In the genomic region with DNA sequence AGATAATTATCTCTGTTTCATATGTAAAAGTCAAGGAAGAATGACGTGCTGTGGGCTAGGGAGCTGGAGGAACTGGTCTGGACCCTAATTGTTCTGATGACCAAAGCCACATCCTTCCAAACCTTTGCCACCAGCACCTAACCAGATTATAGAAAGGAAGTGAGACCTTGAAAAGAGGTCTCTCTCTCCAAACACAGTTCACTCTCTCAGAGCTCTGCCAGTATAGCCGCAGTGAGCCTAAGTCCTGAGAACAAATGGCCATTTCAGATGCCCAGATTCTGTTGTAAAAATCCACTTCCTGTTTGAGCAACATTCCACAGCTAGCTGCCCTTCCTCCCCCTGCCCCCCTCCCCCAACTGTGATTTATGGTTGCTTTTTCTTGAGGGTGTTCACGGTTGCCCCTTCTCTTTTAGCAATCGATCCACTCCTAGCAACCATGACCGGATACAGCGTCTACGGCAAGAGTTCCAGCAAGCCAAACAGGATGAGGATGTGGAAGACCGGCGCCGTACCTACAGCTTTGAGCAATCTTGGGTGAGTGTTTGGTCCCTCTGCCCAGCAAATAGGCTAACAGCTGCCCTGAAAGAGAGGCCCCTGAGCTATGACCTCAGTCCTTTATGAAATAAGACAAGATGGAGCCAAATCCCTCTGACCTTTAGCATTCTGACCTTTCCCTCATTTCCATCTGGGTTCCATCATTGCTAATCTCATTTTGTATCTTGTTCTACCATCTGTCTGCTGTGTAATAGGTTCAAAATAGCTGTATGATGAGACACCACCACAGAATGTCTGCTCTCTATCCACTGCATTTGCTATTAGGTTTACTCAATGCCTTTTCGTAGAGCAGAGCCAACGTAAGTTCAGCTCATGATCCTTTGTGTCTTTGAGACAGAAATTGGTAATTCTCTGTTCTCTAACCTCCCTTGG, we compare ENCODE assay signal across 17 mouse cellular contexts.
DNase-seq lines count a peak whose midpoint lies in the region; ATAC-seq lines count a peak whose summit lies in the region.
"Had no signal": no experiment of that assay in that cellular context is flagged by ENCODE, and none has a peak within 500 bp of the region (broad histone marks: within the 10 kb centered on the region; RNA-seq: fewer than 3 reads in every experiment).

No protein-coding gene starts in this region.

- H3K4me3 ChIP-seq in hindbrain, embryonic 11.5 days (ENCODE audit: low read depth, low read length) = no peak overlapping the region
- no peak overlapping the region for H3K4me3 ChIP-seq in hindbrain, embryonic 14.5 days (replicated peaks; ENCODE audit: low read length)
- H3K4me3 ChIP-seq: gastrocnemius, adult 2 months; layer of hippocampus, adult 2 months had no signal

- ATAC-seq in hindbrain, embryonic 11.5 days (ENCODE audit: low FRiP score) = no peak
- no peak for ATAC-seq in hindbrain, embryonic 14.5 days (ENCODE audit: low FRiP score)
- ATAC-seq: forebrain, embryonic 16.5 days; intestine, embryonic 16.5 days had no signal

- H3K9ac ChIP-seq in hindbrain, embryonic 11.5 days (ENCODE audit: low read depth, low read length) = no peak overlapping the region
- no peak overlapping the region for H3K9ac ChIP-seq in hindbrain, embryonic 14.5 days

- H3K27ac ChIP-seq in hindbrain, embryonic 11.5 days (ENCODE audit: low read depth, low read length) = no peak overlapping the region
- H3K27ac ChIP-seq in hindbrain, embryonic 14.5 days = no peak overlapping the region
- H3K27ac ChIP-seq: gastrocnemius, adult 2 months; layer of hippocampus, adult 2 months had no signal

- intact Hi-C loops in heart, postnatal 36 days (cut with DNase I) = no loop called here

- peak; percentile 6 for DNase-seq in hindbrain, embryonic 11.5 days (ENCODE audit: low spot score)
- DNase-seq in hindbrain, embryonic 14.5 days (ENCODE audit: low spot score) = no peak
- peak; percentile 33 for DNase-seq in lung, postnatal 25 days (ENCODE audit: low spot score)
- DNase-seq in lung, postnatal 4 days = no peak
- DNase-seq in embryo, embryonic 9.5 days (ENCODE audit: extremely low spot score) = peak; percentile 35
- DNase-seq in yolk sac, embryonic 10.5 days (ENCODE audit: low spot score) = peak; percentile 30
- no peak for DNase-seq in adipocyte (ENCODE audit: low spot score)
- no peak for DNase-seq in heart, postnatal 36 days
- DNase-seq: adrenal gland, postnatal 10 days; B cell, adult 2 months; cerebellum, postnatal 10 days; gastrocnemius, adult 2 months; liver had no signal

- 77% methylated on average over 12 of the region's 12 CpGs for WGBS in hindbrain, embryonic 11.5 days
- WGBS in hindbrain, embryonic 14.5 days = 84% methylated on average over 12 of the region's 12 CpGs

- H3K9me3 ChIP-seq in hindbrain, embryonic 11.5 days (ENCODE audit: control insufficient read depth, low read length) = no peaks in the 10 kb centered on the region
- H3K9me3 ChIP-seq in hindbrain, embryonic 14.5 days (ENCODE audit: control insufficient read depth, low read length) = no peaks in the 10 kb centered on the region

- H3K4me1 ChIP-seq in hindbrain, embryonic 11.5 days (replicated peaks; ENCODE audit: control insufficient read depth, insufficient read depth, low read length) = no peaks in the 10 kb centered on the region
- no peaks in the 10 kb centered on the region; the same call in 1 of the 2 replicates for H3K4me1 ChIP-seq in hindbrain, embryonic 14.5 days (replicated peaks; ENCODE audit: control insufficient read depth, insufficient read depth, low read length)

- no peaks in the 10 kb centered on the region for H3K36me3 ChIP-seq in hindbrain, embryonic 11.5 days (ENCODE audit: control insufficient read depth, insufficient read depth, low read length)
- H3K36me3 ChIP-seq in hindbrain, embryonic 14.5 days (replicated peaks; ENCODE audit: control insufficient read depth, insufficient read depth) = no peaks in the 10 kb centered on the region

- no peaks in the 10 kb centered on the region for H3K27me3 ChIP-seq in hindbrain, embryonic 11.5 days (ENCODE audit: control insufficient read depth, insufficient read depth, low read length)
- H3K27me3 ChIP-seq in hindbrain, embryonic 14.5 days (ENCODE audit: control insufficient read depth, insufficient read depth, low read length) = no peaks in the 10 kb centered on the region

- no peak overlapping the region for H3K4me2 ChIP-seq in hindbrain, embryonic 11.5 days (replicated peaks; ENCODE audit: low read depth, low read length)
- H3K4me2 ChIP-seq in hindbrain, embryonic 14.5 days (replicated peaks) = no peak overlapping the region
- H3K4me2 ChIP-seq: heart, embryonic 11.5 days had no signal

Comparison
In these comparisons a context has a peak if more than half of its experiments do, and no peak if none do; other contexts are left out.
1. DNase-seq: peak in hindbrain, embryonic 11.5 days (single experiment), lung, postnatal 25 days (single experiment), embryo, embryonic 9.5 days (single experiment) and yolk sac, embryonic 10.5 days (single experiment); none in hindbrain, embryonic 14.5 days (single experiment), lung, postnatal 4 days (0 of 2), adipocyte (single experiment) and heart, postnatal 36 days (0 of 2).